Mouse (Mus musculus) neural tube, postnatal 0 days (tissue): ENCODE results near the gene Gpr65. TPM values are rescaled to one million over a fixed set of nuclear protein-coding genes. Genes with fewer than 3 reads are reported as not detected.

Source experiments
- polyA plus RNA-seq: library from polyadenylated mRNA; unstranded; fragments of >200 nt; fragmentation: Nextera tagmentation; extraction: Ambion mirVana; gene quantifications from 2 replicates; pipeline ENCODE4 v1.2.1, GENCODE M21; 2015

Gene Gpr65
- 0.46 and 0.52 TPM in 2 replicates for polyA plus RNA-seq

DNA sequence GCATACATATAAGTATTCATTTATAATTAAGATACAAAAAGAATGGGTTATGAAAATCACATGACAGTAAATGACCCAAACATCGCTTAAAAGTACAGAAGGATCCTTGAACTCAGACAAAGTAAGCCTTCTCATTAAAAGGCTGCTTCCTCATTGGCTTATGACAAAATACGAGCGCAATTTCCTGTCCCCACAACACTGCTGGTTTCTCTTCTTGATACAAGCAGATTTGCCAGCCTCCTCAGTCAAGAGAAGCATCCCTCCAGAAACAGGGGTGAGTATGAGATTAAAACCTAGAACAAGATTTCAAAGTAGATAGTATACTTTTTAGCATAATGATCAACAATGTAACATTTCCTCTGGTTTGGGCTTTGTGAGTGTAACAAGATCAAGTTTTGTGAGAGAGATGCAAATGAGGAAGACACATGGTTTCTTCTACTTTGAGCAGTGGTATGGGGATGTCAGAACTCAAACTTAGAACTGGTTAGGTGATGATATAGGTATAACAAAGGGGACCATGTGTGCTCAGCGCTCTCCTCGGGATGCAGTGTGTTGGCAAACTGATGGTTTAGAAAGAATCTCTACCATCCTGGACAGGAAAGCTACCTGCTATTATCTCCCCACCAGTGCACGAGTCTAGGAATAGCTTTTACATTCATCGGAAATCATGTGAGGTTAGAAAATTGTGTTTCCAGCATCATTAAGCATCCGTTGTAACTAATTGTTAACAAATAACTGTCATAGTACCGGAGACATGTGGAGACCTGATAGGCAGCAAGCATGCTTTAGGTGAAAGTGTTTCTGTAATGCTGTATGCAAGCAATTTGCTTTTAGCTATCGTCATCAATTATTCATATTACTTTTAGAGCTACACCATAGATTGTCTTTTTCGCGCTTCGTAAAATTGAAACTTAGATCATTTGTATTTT is at the start of gene Gpr65:
Gene Gpr65, plus strand, starts transcription at position 195 of the 929 bp plus-strand sequence.

DNA sequence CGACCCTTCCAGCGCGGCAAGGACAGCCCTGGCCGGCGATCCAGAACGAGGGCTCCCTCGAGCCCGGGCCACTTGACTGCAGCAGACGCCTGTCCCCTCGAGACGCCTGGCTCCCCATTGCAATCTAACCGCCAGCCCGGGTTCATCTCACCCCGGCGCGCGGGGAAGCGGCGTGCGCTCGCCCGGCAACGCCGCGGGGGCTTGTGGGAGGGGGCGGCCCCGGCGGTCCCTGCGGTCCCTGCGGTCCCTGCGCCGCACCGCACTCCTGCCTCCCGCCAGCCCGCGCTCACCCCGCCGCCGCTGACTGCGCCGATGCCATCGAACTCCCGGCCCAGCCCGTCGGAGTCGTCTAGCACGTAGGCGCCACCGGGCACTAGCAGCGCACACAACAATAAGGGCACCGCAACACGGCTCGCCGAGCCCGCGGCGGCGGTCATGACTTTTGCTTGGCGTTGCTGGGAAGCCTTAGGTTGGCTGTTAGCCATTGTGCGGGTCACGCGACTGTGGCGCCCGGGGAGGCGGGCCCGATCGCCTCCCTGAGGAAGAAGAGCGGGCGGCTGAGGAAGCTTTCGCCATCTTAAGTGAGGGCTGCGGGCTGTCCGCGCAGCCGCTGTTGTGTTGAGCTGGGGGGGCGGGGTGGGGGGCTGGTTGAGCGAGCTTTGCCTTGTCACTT is 9.5 kb upstream of the Gpr65 start, which contains the start of gene Galc:
Gene Galc, minus strand, starts transcription at position 615 of the 673 bp plus-strand sequence.

Other genes with a start within 250 kb of the Gpr65 start
- gene Galc, start 9.2 kb upstream of the Gpr65 start, polyA plus RNA-seq: 9.8 and 10.2 TPM in 2 replicates